Mouse (Mus musculus) ES-E14 (cell line): ENCODE measurements around the gene Pml. TPM values are rescaled to one million over a fixed set of nuclear protein-coding genes. Genes with fewer than 3 reads are reported as not detected.

Experiments used
- DNase-seq: peaks from one replicate; pipeline ENCODE4 v3.0.0-alpha.2; 2013; ENCODE audit warnings: low read depth, low spot score
- H3K27ac ChIP-seq: 2 replicates; pipeline ENCODE4 v1.5.1; 2012; ENCODE audit warnings: low read depth, mild to moderate bottlenecking, low read length, moderate library complexity, mixed read lengths; ENCODE audit not compliant: poor library complexity, insufficient read depth, severe bottlenecking
- H3K36me3 ChIP-seq: 2 replicates; pipeline ENCODE4 v1.6.1; 2012; ENCODE audit warnings: mild to moderate bottlenecking, low read length, moderate library complexity, mixed read lengths; ENCODE audit not compliant: control insufficient read depth, poor library complexity, insufficient read depth, severe bottlenecking
- H3K4me1 ChIP-seq, 2 experiments: fragments of 150-350 bp in 1 of 2; sonication (generic) in 1 of 2; 2 replicates each; pipeline ENCODE4 v1.6.1; 2012; ENCODE audit warnings: low read length in 2 of 2, mild to moderate bottlenecking in 1 of 2, mixed read lengths in 1 of 2; ENCODE audit not compliant: control insufficient read depth in 2 of 2, insufficient read depth in 2 of 2, poor library complexity in 1 of 2
- H3K4me3 ChIP-seq, 2 experiments: fragments of 150-350 bp in 1 of 2; sonication (generic) in 1 of 2; 2 replicates each; pipeline ENCODE4 v1.5.1; 2012; ENCODE audit warnings: low read length in 2 of 2, low read depth in 1 of 2, mild to moderate bottlenecking in 1 of 2, mixed read lengths in 1 of 2; ENCODE audit not compliant: insufficient read depth in 1 of 2, poor library complexity in 1 of 2, severe bottlenecking in 1 of 2
- H3K9ac ChIP-seq: 2 replicates; pipeline ENCODE4 v1.6.1; 2012; ENCODE audit warnings: low read depth, mild to moderate bottlenecking, low read length, mixed read lengths; ENCODE audit not compliant: poor library complexity, insufficient read depth, severe bottlenecking
- H3K9me3 ChIP-seq: fragments of 150-350 bp; sonication (generic); 2 replicates; pipeline ENCODE4 v1.6.1; 2012; ENCODE audit warnings: low read depth, mild to moderate bottlenecking, low read length; ENCODE audit not compliant: control insufficient read depth, insufficient read depth
- CHD2 ChIP-seq: IDR thresholded peaks from 2 replicates; pipeline ENCODE4 v1.6.1; 2014; ENCODE audit warnings: mild to moderate bottlenecking, low read depth, low read length, inconsistent platforms
- HCFC1 ChIP-seq: IDR thresholded peaks from 2 replicates; pipeline ENCODE4 v1.6.1; 2012; ENCODE audit warnings: low read length, inconsistent platforms, borderline replicate concordance; ENCODE audit not compliant: insufficient read depth
- MAFK ChIP-seq: IDR thresholded peaks from 2 replicates; pipeline ENCODE4 v1.6.1; 2014; ENCODE audit warnings: mild to moderate bottlenecking, low read depth, low read length, inconsistent platforms; ENCODE audit not compliant: insufficient read depth
- ZC3H11A ChIP-seq: IDR thresholded peaks from 2 replicates; pipeline ENCODE4 v1.6.1; 2012; ENCODE audit warnings: low read depth, mild to moderate bottlenecking, inconsistent platforms, low read length, borderline replicate concordance
- ZNF384 ChIP-seq: IDR thresholded peaks from 2 replicates; pipeline ENCODE4 v1.6.1; 2012; ENCODE audit warnings: low read depth, low read length, inconsistent platforms
- in situ Hi-C, 2 experiments: fragments of 600-800 bp; cut with MboI; formaldehyde crosslinking; loops; one replicate each; pipeline ENCODE4 v1.15.1; 2025; ENCODE audit warnings: low sequenced_read_pairs in 2 of 2, inconsistent platforms in 1 of 2; ENCODE audit not compliant: unreplicated experiment in 2 of 2
- total RNA-seq: library from RNA; depleted of rRNA; stranded (reverse); fragments of 300-350 nt; gene quantifications from 2 replicates; pipeline ENCODE4 v1.2.3, GENCODE M21; 2012

Pml gene
- total RNA-seq, 1 experiment, result 72.6 TPM

GRCm38 (mm10) chr9:58220218-58220903, 29.2 kb downstream of the Pml start:
- TF ChIP-seq ZNF384 (no peak), CHD2 (no peak), HCFC1 (no peak), ZC3H11A (no peak), MAFK (no peak)
- Histone ChIP-seq H3K9me3 (no peaks in the 10 kb centered on the region), H3K9ac (no peak overlapping the region), H3K36me3 (peaks cover 57% of the 10 kb centered on the region), H3K27ac (no peak overlapping the region), H3K4me3 (no peak overlapping the region), H3K4me1 (peaks cover 10 to 40% of the 10 kb centered on the region in 2 experiments)
- in situ Hi-C loops, result loop anchor here in 1 of 2 experiments (25.0 kb wide), 1 partner anchor 358 kb away; no protein-coding TSS in a partner anchor
- DNase-seq, result no peak

- TF ChIP-seq HCFC1, result no peak
- no peak for TF ChIP-seq MAFK
- no peak for TF ChIP-seq CHD2
- TF ChIP-seq ZC3H11A, result no peak
- no peak for TF ChIP-seq ZNF384
- no peak for DNase-seq
- H3K9ac ChIP-seq, result no peak overlapping the region
- no peak overlapping the region for H3K27ac ChIP-seq
- no peaks in the 10 kb centered on the region for H3K9me3 ChIP-seq
- H3K36me3 ChIP-seq, result peaks cover 41% of the 10 kb centered on the region
- in situ Hi-C loops, result loop anchor here in 1 of 2 experiments (25.0 kb wide), 1 partner anchor 356 kb away; no protein-coding TSS in a partner anchor
- peaks cover 20 to 48% of the 10 kb centered on the region in 2 experiments for H3K4me1 ChIP-seq
- no peak overlapping the region for H3K4me3 ChIP-seq
Observed at GRCm38 (mm10) chr9:58218539-58218938, 31.0 kb downstream of the Pml start.

DNA sequence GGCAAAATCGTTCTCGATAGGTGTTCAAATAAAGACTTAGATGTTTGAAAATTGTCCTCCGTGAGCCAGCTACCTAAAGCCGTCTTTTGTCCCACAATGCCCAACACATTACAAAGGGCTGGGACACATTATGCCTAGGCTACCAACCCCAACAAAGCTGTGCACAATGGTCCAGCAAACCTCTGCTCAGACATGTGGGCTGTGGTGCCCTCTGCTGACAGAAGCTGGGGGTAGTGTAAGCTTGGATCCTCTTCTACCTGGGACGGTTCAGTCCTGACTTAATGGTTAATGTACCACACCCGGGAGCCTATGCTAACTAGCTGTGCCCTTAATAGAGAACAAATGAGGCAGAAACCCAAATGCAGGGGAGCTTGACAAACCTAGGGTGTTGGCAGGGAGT, 33.2 kb downstream of the Pml start:
- H3K4me1 ChIP-seq, result peaks cover 22 to 43% of the 10 kb centered on the region in 2 experiments
- TF ChIP-seq ZC3H11A, result peak; percentile 27; the same call in 1 of the 2 replicates
- no peak for TF ChIP-seq MAFK

GRCm38 (mm10) chr9:58214519-58215180, 34.9 kb downstream of the Pml start:
- no peak for DNase-seq
- Histone ChIP-seq H3K9ac (no peak overlapping the region), H3K4me1 (peaks cover 29 to 42% of the 10 kb centered on the region in 2 experiments), H3K36me3 (peaks cover 10% of the 10 kb centered on the region), H3K4me3 (no peak overlapping the region), H3K9me3 (no peaks in the 10 kb centered on the region), H3K27ac (no peak overlapping the region)
- in situ Hi-C loops, result loop anchor here in 1 of 2 experiments (25.0 kb wide), 1 partner anchor 352 kb away; no protein-coding TSS in a partner anchor
- TF ChIP-seq HCFC1 (no peak), ZNF384 (no peak), MAFK (no peak), ZC3H11A (no peak), CHD2 (no peak)

More for the DNA sequence above, 33.2 kb downstream of the Pml start:
- no peak overlapping the region for H3K4me3 ChIP-seq
- in situ Hi-C loops, result loop anchor here in 1 of 2 experiments (25.0 kb wide), 1 partner anchor 354 kb away; no protein-coding TSS in a partner anchor
- H3K27ac ChIP-seq, result no peak overlapping the region
- H3K36me3 ChIP-seq, result peaks cover 23% of the 10 kb centered on the region
- peak; percentile 59 for DNase-seq
- no peaks in the 10 kb centered on the region for H3K9me3 ChIP-seq
- H3K9ac ChIP-seq, result no peak overlapping the region
